Mouse (Mus musculus) kidney, adult 2 months (tissue): ENCODE results near the gene Cacng3.

ENCODE experiments used
- CTCF ChIP-seq: fragments of 200-500 bp; conservative IDR thresholded peaks from 2 replicates; pipeline ENCODE4 v1.5.1; 2011; ENCODE audit warnings: low read depth, mild to moderate bottlenecking, control low read depth, low read length, moderate library complexity, mixed read lengths; ENCODE audit not compliant: insufficient read depth, insufficient read length
- POLR2A ChIP-seq: fragments of 200-500 bp; IDR thresholded peaks from one replicate; pipeline ENCODE4 v1.6.1; 2011; ENCODE audit warnings: low read depth, low read length, control low read depth

GRCm38 (mm10) chr7:122716299-122716698, 46.0 kb downstream of the Cacng3 start:
- TF ChIP-seq POLR2A (no peak), CTCF (no peak)
